Mouse (Mus musculus): ENCODE measurements around the gene Zfp275. TPM values are rescaled to one million over a fixed set of nuclear protein-coding genes. Genes with fewer than 3 reads are reported as not detected.
"Not testable (repeated sequence)": the region's sequence is repeated elsewhere in the genome, so short reads cannot be mapped to it uniquely, and the experiment has no call there.

Zfp275 gene
- 10 to 100 TPM; 11.0 to 11.6 TPM for polyA plus RNA-seq (2017; shearing (Covaris generic))

DNA sequence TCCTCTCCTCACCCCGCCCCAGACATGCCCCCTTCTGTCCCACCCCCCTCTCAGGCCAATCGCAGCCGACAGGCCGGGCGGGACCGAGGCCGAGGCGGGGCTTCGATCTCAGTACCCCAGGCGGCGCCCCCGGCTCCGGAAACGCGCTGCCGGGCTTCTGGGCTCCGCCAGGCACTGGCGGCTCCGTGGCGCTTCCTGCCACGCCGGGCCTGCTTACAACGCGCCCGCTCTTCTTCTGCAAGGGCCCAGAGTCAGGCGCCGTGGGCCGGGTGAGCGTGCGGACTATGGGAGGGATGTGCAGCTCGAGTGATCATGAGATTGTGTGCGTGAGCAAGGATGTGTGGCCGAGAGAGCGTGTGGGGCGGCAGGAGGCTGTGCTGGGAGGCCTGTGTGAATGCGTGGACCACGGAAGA lies at the start of gene Zfp275:
Gene Zfp275, plus strand, starts transcription at position 139 of the 413 bp plus-strand sequence.
- peak; percentile 85 for ATAC-seq

DNA sequence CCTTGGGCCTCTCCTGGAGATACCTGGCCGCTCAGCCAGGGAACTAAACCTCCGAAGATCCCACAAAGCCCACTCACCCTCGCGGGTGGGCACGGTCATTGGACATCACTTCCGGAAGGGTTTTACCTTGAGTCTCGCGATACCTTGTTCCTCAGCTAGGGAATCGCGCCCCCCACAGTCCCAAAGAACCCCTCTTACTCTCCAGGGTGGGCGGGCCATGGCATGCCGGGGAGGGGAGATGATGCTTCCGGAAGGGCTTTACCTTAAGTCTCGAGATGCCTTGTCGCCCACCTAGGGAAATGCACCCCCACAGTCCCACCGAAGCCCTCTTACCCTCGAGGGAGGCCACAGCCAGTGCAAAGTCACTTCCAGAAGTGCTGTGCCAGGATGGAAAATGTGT lies 49.5 kb upstream of the Zfp275 start, which contains the start of the genes Xlr5a and Xlr5c:
Gene Xlr5a, minus strand, starts transcription at position 101 of the 400 bp plus-strand sequence.
Gene Xlr5c, minus strand, starts transcription at position 101 of the 400 bp plus-strand sequence.
- not testable (repeated sequence) for ATAC-seq

- ATAC-seq: not testable (repeated sequence)
These were observed 46.7 kb upstream of the Zfp275 start for GRCm38 (mm10) chrX:73295745-73296144.

DNA sequence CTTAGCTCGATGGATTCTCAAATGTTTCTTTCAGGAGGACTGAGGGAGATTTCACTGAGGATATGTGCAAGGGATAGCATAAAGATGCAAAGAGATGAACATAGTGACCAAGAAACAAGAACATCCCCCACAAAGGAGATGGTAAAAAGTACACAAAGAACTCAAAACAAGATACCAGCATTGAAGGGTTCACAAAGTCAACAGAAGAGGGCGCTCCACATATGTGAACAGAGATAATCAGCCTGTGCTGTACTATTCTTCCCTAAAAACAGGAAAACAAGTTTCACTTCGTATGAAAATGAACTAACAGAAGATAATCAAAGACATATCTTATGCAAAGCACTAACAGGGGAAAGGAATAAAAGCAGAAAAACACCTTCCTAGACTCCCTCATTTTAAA lies 29.9 kb upstream of the Zfp275 start:
- no peak for ATAC-seq

DNA sequence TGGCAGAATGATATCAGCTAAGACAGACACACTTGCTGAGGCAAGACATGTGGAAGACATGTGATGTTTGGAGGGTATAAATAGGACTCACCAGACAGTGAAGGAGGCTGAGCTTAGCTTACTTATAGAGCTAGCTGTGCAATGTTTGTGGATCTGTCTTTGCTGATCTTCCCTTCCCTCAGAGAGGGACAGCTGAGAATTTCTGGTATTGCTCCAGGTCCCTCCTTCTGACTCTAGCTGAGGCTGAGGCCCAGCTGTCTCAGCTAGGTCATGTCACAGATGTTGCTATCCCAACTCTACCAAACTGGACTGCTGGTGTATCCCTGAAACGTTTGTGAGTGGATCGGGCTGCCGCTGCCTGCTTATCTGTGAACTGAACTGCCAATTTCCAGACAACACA lies 21.4 kb upstream of the Zfp275 start:
- no peak for ATAC-seq

DNA sequence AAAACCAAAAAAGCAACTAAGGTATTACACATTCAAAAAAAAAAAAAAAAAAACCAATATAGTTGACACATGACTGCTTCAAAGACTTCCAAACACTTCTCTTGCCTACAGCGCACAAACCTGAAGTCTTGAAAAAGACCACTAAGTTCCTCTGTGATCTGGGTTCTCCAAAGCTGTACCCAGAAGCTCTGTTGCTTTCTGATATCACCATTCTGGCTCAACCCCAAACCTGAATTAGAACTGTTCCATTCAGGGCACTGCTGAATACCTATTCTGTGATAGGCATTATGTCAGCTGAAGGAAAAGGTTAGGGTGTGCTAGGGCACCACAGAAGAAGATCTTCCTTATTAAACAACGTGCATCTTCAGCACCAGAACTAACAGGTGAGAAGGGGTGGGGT lies 15.2 kb upstream of the Zfp275 start:
- ATAC-seq: no peak

DNA sequence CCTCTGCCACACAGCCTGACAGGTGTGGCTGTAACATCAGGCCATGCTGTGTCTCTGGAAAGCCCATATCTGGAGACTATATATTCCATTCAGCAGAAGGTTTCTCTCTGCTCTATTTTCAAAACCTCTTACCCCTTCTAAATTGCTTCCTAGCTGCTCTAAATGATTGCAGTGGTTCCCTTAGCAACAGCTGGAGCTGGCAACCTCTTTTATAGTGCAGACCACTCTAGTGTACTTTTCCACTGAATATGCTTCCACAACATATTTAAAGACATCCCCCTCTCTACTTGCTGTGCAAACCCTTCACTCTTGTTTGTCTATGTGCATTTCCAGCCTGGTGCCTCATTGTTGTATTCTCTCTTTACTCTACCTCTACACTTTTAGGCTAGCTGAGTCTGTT lies 8.9 kb upstream of the Zfp275 start:
- no peak for ATAC-seq

GRCm38 (mm10) chrX:73336740-73337139 lies 5.7 kb upstream of the Zfp275 start, which contains the start of gene Gm45015:
Gene Gm45015, minus strand, starts transcription at chrX:73336840.
- ATAC-seq: no peak

DNA sequence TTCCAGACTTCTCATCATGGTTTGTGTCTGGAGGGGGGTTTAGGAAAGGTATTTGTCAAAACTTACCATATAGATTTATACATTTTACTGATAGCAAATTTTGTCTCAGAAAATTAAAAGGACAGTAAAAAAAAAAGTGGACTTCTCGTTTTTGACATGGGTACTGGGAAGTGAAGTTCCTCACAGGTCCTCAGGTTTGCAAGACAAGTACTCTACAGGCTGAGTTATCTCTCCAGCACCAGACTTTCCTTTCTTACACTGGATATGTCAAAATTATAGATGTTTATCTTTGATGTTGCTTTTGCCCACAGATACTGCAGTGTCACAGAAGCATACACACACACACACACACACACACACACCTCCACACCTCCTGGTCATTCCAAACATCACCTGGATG lies 948 bp upstream of the Zfp275 start:
- ATAC-seq: no peak

- no peak for ATAC-seq
These were observed 353 bp upstream of the Zfp275 start for GRCm38 (mm10) chrX:73342068-73342467.

GRCm38 (mm10) chrX:73342941-73343735 lies 717 bp downstream of the Zfp275 start:
- peak; percentile 20 for ATAC-seq

DNA sequence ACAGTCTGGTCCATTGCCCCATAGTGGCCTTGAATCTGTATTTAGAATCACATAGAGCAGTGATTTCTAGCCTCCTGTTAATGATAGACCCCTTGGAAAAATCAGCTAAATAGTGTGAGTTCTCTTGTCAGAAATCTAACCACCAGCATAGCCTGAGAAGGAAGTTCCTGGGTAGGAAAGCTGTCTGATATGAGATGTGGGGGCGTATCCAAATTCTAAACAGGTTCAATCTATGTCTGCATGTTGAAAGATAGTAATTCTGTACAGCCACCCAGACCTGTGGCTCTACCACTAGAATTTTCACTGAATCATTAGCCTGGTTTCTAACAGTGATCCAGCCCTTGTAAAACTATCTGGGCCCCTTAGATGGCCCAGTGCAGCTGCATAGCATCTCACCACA lies 1.4 kb downstream of the Zfp275 start:
- ATAC-seq: no peak

DNA sequence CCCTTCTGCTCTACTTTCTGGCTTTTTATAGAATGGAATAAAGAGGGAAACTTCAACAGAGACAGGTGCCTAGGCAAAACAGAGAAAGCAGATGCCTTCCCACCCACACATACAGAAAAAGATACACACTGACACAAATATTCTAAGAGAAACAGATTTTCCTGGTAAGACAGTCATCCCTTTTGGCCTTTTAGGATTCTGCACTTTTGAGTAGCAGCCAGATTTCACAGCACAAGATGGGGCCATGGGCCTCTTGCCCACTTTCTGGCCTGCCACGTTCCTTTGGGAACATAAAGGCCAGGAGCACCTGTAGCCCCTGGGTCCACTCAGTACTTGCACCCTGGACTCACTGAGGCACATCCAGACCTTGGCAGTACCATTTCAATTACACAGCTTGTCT lies 1.9 kb downstream of the Zfp275 start:
- no peak for ATAC-seq

GRCm38 (mm10) chrX:73356163-73356562 lies 13.7 kb downstream of the Zfp275 start:
- ATAC-seq: no peak

GRCm38 (mm10) chrX:73356719-73357118 lies 14.3 kb downstream of the Zfp275 start:
- ATAC-seq: no peak

DNA sequence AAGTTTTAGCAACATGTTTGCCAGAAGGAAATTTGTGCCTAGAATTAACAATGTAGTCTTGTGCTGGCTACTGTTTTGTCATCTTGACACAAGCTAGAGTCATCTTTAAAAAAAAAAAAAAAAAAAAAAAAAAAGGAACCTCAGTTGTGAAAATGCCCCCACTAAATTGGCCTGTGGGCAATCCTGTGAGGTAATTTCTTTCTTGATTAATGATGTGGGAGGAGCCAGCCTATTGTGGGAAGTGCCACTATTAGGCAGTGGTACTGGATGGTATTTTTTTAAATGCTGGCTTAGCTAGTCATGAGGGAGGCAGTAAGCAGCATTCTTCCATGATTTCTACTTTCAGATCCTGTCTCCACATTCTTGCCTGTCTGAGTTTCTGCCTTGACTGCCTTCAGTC lies 20.9 kb downstream of the Zfp275 start:
- no peak for ATAC-seq

DNA sequence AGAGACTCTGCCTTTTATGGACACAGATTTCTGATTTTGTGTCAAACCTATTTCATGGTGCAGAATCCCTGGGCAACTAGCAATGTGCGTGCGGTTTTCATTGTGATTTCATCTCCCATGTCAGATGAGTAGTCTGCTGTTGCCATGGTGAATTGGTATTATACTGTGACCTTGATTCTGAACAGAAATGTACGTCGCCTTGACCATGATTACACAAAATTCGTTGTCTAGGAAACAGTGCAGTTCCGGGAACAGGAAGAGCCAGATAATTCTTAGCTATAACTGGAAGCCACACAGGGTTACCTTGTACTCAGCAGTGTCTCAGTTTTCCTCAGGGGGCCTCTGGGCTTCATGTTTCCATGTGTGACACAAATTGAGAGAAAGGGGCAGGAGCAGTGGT lies 42.0 kb downstream of the Zfp275 start:
- ATAC-seq: no peak

GRCm38 (mm10) chrX:73384924-73385323 lies 42.5 kb downstream of the Zfp275 start:
- ATAC-seq: no peak

GRCm38 (mm10) chrX:73391481-73391880 lies 49.1 kb downstream of the Zfp275 start:
- no peak for ATAC-seq

GRCm38 (mm10) chrX:73396446-73396845 lies 54.0 kb downstream of the Zfp275 start:
- ATAC-seq: no peak

DNA sequence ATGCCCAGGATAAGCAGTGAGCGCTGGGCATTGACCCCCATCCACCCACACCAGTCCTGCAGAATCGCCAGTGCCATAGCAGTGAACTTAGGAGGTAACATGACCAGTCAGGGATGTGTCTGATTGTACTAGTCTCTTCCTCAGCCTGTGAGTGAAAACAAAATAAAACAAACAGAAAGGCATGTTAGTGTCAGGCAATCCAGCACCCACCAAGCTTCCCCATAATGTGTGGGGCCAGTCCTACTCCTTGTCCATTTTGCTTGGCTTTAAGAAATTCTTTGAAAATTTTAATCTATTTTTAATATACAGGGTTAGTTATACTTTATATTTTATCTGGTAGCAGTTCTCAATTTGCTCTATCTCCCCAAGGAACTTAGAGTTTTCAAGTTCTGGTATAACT lies 56.2 kb downstream of the Zfp275 start, which contains the start of gene Gm18336:
Gene Gm18336, minus strand, starts transcription at position 101 of the 400 bp plus-strand sequence.
- not testable (repeated sequence) for ATAC-seq

DNA sequence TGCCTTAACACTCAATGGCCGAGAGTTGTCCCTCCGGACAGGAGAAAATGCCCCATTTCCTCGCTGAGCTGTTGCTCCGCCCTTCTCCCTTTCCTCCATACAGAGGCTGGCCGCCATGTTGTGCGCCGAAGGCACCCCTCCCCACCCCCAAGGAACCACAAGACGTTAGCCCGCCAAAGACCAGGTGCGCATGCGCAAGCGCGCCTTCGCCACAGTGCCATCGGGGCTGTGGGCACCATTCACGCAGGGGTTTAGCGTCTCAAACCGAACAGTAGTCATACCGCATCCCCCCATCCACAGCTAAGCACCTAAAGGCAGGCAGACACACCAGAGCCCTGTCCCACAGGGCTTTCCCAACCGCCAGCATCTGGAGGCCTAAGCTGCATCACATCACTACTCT lies 58.5 kb downstream of the Zfp275 start:
- no peak for ATAC-seq

DNA sequence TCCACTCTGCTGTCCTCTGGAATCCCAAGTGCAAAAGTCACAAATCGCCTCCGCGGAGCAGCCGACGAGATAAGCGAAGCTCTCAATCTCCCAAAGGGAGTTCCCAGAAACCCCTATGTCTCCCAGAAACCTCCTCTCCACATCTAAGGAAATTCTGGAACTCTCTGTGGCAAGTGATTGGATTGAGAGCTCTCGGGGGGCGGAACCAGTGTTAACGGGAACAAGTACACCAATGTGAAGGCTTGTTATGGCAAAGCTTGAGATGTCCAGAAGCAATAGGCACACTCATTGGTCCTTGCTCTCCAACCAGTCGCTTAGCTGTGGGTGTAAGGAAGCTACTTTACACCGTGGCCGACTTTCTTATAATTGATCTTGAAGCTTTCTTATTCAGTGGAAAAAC lies 59.2 kb downstream of the Zfp275 start:
- ATAC-seq: no peak

Measured in activated CD4-positive, CD25-positive, alpha-beta regulatory T cell, adult 4 months (primary cell).